Mouse (Mus musculus) stomach, embryonic 16.5 days (tissue): ENCODE measurements at regions not wholly inside any gene's neighbourhood (a gene's known extent, or its start where the extent isn't known, plus 50 kb on each side); places are given as distances from the start of the nearest gene placed in this dataset.

Experiments
- ATAC-seq: fragments of 200-750 bp; cut with Nextera tagmentation; 2 replicates; pipeline ENCODE4 v1.8.0; 2017; ENCODE audit warnings: moderate number of reproducible peaks, moderate TSS enrichment; ENCODE audit not compliant: insufficient read depth, low FRiP score
- H3K27ac ChIP-seq: fragments of 300-500 bp; sonication (generic); 2 replicates; pipeline ENCODE4 v1.5.1; 2014; ENCODE audit warnings: low read length
- H3K27me3 ChIP-seq: fragments of 300-500 bp; sonication (generic); 2 replicates; pipeline ENCODE4 v1.6.1; 2014; ENCODE audit warnings: low read length, control low read depth, mixed read lengths; ENCODE audit not compliant: control insufficient read depth, insufficient read depth
- H3K36me3 ChIP-seq: fragments of 300-500 bp; sonication (generic); 2 replicates; pipeline ENCODE4 v1.6.1; 2014; ENCODE audit warnings: low read length; ENCODE audit not compliant: control insufficient read depth, insufficient read depth
- H3K4me1 ChIP-seq: fragments of 300-500 bp; sonication (generic); 2 replicates; pipeline ENCODE4 v1.6.1; 2014; ENCODE audit warnings: low read length, control low read depth, mixed read lengths; ENCODE audit not compliant: control insufficient read depth, insufficient read depth
- H3K4me2 ChIP-seq: fragments of 300-500 bp; sonication (generic); 2 replicates; pipeline ENCODE4 v1.6.1; 2014; ENCODE audit warnings: low read depth, low read length, mixed read lengths
- H3K4me3 ChIP-seq: fragments of 300-500 bp; sonication (generic); replicated peaks from 2 replicates; pipeline ENCODE4 v1.5.1; 2014; ENCODE audit warnings: mild to moderate bottlenecking, low read length
- H3K9ac ChIP-seq: fragments of 300-500 bp; sonication (generic); 2 replicates; pipeline ENCODE4 v1.6.1; 2014; ENCODE audit warnings: low read length
- H3K9me3 ChIP-seq: fragments of 300-500 bp; sonication (generic); replicated peaks from 2 replicates; pipeline ENCODE4 v1.6.1; 2016; ENCODE audit warnings: low read length, control low read depth; ENCODE audit not compliant: control insufficient read depth
- WGBS: fragments of 180-500 bp; shearing (Covaris S2); extraction: QIAGEN DNeasy Blood & Tissue Kit; methylation state at CpG from one replicate; pipeline ENCODE4 v1.1.7; 2014; 5-methylcytosine and 5-hydroxymethylcytosine counted together

GRCm38 (mm10) chr1:105074326-105074725 is 282.2 kb downstream of the Rnf152 start:
- Histone ChIP-seq H3K36me3 (no peaks in the 10 kb centered on the region), H3K4me3 (no peak overlapping the region), H3K27me3 (no peaks in the 10 kb centered on the region), H3K27ac (no peak overlapping the region), H3K4me2 (no peak overlapping the region), H3K9ac (no peak overlapping the region), H3K9me3 (no peaks in the 10 kb centered on the region), H3K4me1 (no peaks in the 10 kb centered on the region)
- 73% methylated on average over 1 of the region's 1 CpGs for WGBS
- ATAC-seq: no peak

GRCm38 (mm10) chr1:105070661-105071455 is 285.7 kb downstream of the Rnf152 start:
- H3K9me3 ChIP-seq: no peaks in the 10 kb centered on the region
- H3K27me3 ChIP-seq: no peaks in the 10 kb centered on the region
- H3K36me3 ChIP-seq: no peaks in the 10 kb centered on the region
- ATAC-seq: no peak
- 47% methylated on average over 3 of the region's 3 CpGs for WGBS
- no peak overlapping the region for H3K27ac ChIP-seq
- no peak overlapping the region for H3K4me2 ChIP-seq
- H3K9ac ChIP-seq: no peak overlapping the region
- no peak overlapping the region for H3K4me3 ChIP-seq
- no peaks in the 10 kb centered on the region for H3K4me1 ChIP-seq

GRCm38 (mm10) chr1:105067902-105068301 is 288.6 kb downstream of the Rnf152 start:
- Histone ChIP-seq H3K36me3 (no peaks in the 10 kb centered on the region), H3K9ac (no peak overlapping the region), H3K4me3 (no peak overlapping the region), H3K9me3 (no peaks in the 10 kb centered on the region), H3K4me1 (no peaks in the 10 kb centered on the region), H3K4me2 (no peak overlapping the region), H3K27me3 (no peaks in the 10 kb centered on the region), H3K27ac (no peak overlapping the region)
- 65% methylated on average over 4 of the region's 4 CpGs for WGBS
- no peak for ATAC-seq

GRCm38 (mm10) chr1:105067049-105067795 is 289.3 kb downstream of the Rnf152 start:
- Histone ChIP-seq H3K4me2 (no peak overlapping the region), H3K27me3 (no peaks in the 10 kb centered on the region), H3K27ac (no peak overlapping the region), H3K4me3 (no peak overlapping the region), H3K36me3 (no peaks in the 10 kb centered on the region), H3K4me1 (no peaks in the 10 kb centered on the region), H3K9ac (no peak overlapping the region), H3K9me3 (no peaks in the 10 kb centered on the region)
- 70% methylated on average over 4 of the region's 4 CpGs for WGBS
- ATAC-seq: no peak

GRCm38 (mm10) chr1:105050584-105051363 is 282.4 kb downstream of the Cdh20 start:
- no peaks in the 10 kb centered on the region for H3K27me3 ChIP-seq
- H3K4me2 ChIP-seq: no peak overlapping the region
- H3K4me3 ChIP-seq: no peak overlapping the region

More at GRCm38 (mm10) chr1:105050584-105051363, 282.4 kb downstream of the Cdh20 start:
- no peak for ATAC-seq
- Histone ChIP-seq H3K9me3 (no peaks in the 10 kb centered on the region), H3K36me3 (no peaks in the 10 kb centered on the region), H3K9ac (no peak overlapping the region), H3K27ac (no peak overlapping the region), H3K4me1 (no peaks in the 10 kb centered on the region)
- WGBS: 75% methylated on average over 10 of the region's 10 CpGs
